Mouse (Mus musculus): Measurements from ENCODE around the gene Arg1. TPM values are rescaled to one million over a fixed set of nuclear protein-coding genes. Genes with fewer than 3 reads are reported as not detected.
A peak's percentile ranks its signal among the peaks of the same experiment; 100 is the strongest.

The Arg1 gene
- not detected in 2 replicates for polyA plus RNA-seq (2012; ENCODE audit: insufficient read depth, insufficient read length, missing spikeins)

DNA sequence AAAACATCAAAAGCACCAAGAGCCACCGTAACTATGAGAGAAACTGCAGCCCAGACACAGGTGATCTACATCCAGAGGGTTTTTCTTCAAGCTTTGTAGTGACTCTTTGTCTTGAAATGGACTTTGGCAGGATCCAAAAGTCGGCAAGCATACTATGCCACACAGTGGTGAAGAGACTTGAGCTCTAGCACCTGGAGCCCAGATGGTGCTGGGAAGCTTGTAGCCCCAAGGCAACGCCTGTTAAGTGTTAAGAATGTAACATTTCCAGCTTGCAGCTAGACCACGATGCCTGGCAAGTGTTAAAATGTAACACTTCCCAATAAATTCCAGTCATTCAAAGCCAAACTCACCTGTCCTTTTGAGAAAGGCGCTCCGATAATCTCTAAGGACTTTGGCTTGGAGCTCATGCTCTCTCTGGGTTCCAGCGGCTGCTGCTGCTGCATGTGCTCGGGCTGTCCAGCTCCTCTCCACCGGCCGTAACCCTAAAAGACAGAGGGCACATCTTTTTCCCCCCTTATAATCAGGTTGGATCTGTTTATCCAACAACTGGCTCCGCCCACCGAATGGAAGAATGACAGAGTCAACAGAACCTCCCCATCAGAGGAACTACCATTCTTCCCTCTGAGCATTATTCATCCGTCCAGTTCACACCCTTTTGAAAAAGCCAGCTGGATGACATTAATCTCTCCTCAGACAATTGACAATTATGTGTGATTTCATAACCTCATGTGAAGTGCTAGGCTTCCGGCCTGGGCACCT, at the start of gene Arg1:
TSS of gene Arg1 (minus strand) at position 523 of the 759 bp plus-strand sequence.
- H3K27ac ChIP-seq (ENCODE audit: insufficient read depth, low read depth, low read length) = peak within 1 kb of the TSS; percentile 81
- TF ChIP-seq POLR2A (IDR thresholded peaks at IDR 0.05; ENCODE audit: borderline replicate concordance, low read depth, low read length) (no peak), CTCF (IDR thresholded peaks at IDR 0.05; ENCODE audit: low read depth, low read length) (no peak)
- peak within 1 kb of the TSS; percentile 48 for H3K4me3 ChIP-seq (ENCODE audit: insufficient read depth, low read length)
- peaks cover 39% of the 10 kb centered on the region for H3K4me1 ChIP-seq (ENCODE audit: control insufficient read depth, insufficient read depth, low read length)

DNA sequence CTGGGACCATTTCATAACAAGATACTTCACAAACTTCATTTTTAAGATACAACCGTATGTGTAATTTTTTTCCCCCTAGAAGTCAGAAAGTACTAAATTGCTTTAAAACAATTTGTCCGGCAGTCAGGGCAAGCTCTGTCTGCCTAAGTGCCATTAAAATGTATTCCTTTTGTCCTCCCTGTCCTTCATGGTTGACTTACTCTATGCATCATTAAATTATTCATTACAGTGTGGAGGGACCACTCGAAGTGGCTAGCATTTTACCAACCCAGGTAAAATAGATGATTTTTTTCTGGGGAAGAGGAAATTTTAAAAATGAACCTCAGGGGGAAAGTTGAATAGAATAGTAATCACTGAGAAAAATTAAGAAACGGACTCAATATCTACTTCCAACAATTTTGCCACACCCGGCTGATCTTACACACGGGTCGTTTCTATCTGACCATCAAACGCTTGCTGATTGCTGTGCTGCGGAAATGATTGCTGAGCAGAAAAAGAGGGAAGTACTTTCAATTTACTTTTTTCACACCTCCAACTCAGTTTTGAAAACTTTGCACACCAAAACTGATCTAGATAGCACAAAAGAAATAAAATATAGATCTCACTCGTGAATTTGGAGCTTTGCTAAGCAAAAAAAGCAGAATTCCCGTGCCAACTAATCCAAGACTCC, 46.7 kb upstream of the Arg1 start:
- H3K27ac ChIP-seq (ENCODE audit: insufficient read depth, low read depth, low read length) = no peak overlapping the region
- no peak overlapping the region for H3K4me3 ChIP-seq (ENCODE audit: insufficient read depth, low read length)
- no peak for TF ChIP-seq POLR2A (IDR thresholded peaks at IDR 0.05; ENCODE audit: borderline replicate concordance, low read depth, low read length)
- TF ChIP-seq CTCF (IDR thresholded peaks at IDR 0.05; ENCODE audit: low read depth, low read length) = no peak
- H3K4me1 ChIP-seq (ENCODE audit: control insufficient read depth, insufficient read depth, low read length) = no peaks in the 10 kb centered on the region

DNA sequence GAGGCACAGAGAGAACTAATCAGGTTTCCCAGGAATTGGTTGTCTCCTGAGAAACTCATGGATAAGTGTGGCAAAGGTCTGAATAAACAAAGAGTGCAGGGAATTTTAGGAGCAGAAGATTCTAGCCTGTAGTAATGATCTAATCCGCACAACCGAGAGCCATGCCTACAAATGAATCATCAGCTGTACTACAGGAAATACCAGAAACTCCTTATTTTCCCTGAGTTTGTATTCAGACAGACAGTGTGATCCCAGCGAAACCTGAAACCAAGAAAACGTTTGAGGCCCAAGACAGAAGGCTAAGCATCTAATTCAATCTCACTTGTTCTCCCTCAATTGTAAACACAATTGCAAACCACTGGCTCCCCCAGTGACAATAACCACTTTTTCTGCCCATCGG, 46.1 kb upstream of the Arg1 start:
- Histone ChIP-seq H3K4me1 (ENCODE audit: control insufficient read depth, insufficient read depth, low read length) (no peaks in the 10 kb centered on the region), H3K27ac (ENCODE audit: insufficient read depth, low read depth, low read length) (no peak overlapping the region), H3K4me3 (ENCODE audit: insufficient read depth, low read length) (no peak overlapping the region)
- TF ChIP-seq POLR2A (IDR thresholded peaks at IDR 0.05; ENCODE audit: borderline replicate concordance, low read depth, low read length) (no peak), CTCF (IDR thresholded peaks at IDR 0.05; ENCODE audit: low read depth, low read length) (no peak)

DNA sequence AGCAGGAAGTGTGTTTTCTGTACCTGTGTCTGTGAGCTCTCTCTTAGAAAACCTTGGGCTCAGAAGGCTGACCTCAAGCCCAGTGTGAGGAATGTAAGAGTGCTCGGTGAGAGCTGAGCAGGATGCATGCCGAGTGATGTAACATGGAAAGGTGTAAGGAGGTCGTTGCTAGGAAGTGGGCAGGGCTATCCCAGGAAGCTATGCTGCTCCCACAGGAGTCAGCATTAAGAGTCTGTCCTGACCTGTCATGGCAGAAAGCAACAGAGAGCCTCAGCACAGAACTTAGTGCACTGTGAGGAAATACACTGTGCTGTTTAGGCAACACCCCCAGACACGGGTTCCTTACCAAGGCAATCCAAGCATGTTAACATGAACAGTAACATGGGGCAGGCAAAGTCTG, 45.6 kb upstream of the Arg1 start:
- Histone ChIP-seq H3K4me1 (ENCODE audit: control insufficient read depth, insufficient read depth, low read length) (no peaks in the 10 kb centered on the region), H3K27ac (ENCODE audit: insufficient read depth, low read depth, low read length) (no peak overlapping the region), H3K4me3 (ENCODE audit: insufficient read depth, low read length) (no peak overlapping the region)
- TF ChIP-seq CTCF (IDR thresholded peaks at IDR 0.05; ENCODE audit: low read depth, low read length) = no peak
- TF ChIP-seq POLR2A (IDR thresholded peaks at IDR 0.05; ENCODE audit: borderline replicate concordance, low read depth, low read length) = no peak

DNA sequence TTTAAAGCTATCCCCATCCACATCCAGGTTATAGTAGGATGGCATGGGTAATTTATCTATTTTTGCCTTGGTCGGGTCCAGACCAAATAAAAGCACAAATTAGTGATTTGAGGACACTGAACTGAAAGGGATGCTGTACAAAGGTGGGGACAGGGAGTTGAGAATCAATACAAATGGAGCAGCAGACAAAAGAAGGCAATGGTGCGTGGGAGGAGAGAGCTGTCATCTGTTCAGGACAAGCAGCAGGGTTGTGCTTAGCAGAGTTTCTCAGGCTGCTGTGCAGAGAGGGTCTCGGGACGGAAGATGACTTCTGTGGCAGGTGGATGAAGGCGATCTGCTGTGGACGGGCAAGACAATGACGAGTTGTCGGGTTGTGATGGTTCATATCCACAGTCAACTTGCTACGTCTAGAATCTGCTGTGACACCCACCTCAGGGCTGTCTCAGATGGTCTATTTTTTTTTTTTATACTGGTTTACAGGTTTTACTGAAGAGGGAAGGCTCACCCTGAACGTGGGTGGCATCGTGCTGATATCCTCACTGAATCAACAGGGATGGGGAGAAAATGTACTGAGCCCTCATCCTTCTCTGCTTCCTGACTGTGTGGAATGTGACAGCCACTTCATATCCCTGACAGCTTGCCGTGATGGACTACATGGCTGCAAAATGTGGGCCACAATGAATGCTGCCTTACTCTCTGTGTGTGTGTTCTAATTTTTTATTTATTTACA, 38.7 kb upstream of the Arg1 start:
- TF ChIP-seq POLR2A (IDR thresholded peaks at IDR 0.05; ENCODE audit: borderline replicate concordance, low read depth, low read length) (no peak), CTCF (IDR thresholded peaks at IDR 0.05; ENCODE audit: low read depth, low read length) (no peak)
- Histone ChIP-seq H3K27ac (ENCODE audit: insufficient read depth, low read depth, low read length) (no peak overlapping the region), H3K4me3 (ENCODE audit: insufficient read depth, low read length) (no peak overlapping the region), H3K4me1 (ENCODE audit: control insufficient read depth, insufficient read depth, low read length) (no peaks in the 10 kb centered on the region)

DNA sequence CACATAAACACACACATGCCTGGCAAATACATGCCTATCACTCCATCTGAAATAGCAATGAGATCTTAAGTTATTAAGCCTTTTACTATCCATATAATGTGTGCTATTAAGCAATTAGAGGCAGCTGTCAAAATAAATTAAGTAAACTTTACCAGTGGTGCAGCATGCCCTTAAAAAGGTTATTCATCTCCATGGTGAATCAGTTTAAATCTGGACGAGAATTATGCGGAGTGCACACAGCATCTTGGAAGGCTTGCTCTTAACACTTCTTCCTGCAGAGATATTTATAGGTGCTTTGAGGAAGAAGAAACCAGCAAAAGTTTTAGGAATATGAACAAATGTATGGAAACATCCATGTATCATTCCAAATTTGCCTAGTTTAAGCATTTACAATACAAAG, 34.6 kb upstream of the Arg1 start:
- no peaks in the 10 kb centered on the region for H3K4me1 ChIP-seq (ENCODE audit: control insufficient read depth, insufficient read depth, low read length)
- H3K27ac ChIP-seq (ENCODE audit: insufficient read depth, low read depth, low read length) = no peak overlapping the region
- TF ChIP-seq CTCF (IDR thresholded peaks at IDR 0.05; ENCODE audit: low read depth, low read length) (no peak), POLR2A (IDR thresholded peaks at IDR 0.05; ENCODE audit: borderline replicate concordance, low read depth, low read length) (no peak)
- no peak overlapping the region for H3K4me3 ChIP-seq (ENCODE audit: insufficient read depth, low read length)

DNA sequence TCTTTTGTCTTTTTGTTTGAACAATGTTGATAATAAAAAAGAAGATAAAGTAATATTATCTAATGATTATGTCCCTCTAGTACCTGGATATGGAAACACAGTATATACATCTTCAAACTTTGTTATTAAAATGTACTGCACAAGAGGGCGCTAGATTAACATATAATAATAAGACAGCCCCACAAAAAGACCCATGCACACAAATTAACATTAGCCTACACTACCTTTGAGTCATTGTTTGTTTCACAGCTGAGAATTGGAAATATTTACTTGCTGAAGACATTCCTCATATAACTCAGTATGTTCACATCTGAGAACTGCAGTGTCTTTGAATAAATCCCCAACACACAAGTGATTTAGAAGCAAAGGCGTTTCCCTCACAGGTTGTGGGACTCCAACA, 33.8 kb upstream of the Arg1 start:
- no peak overlapping the region for H3K27ac ChIP-seq (ENCODE audit: insufficient read depth, low read depth, low read length)
- no peaks in the 10 kb centered on the region for H3K4me1 ChIP-seq (ENCODE audit: control insufficient read depth, insufficient read depth, low read length)
- H3K4me3 ChIP-seq (ENCODE audit: insufficient read depth, low read length) = no peak overlapping the region
- TF ChIP-seq POLR2A (IDR thresholded peaks at IDR 0.05; ENCODE audit: borderline replicate concordance, low read depth, low read length) = no peak
- no peak for TF ChIP-seq CTCF (IDR thresholded peaks at IDR 0.05; ENCODE audit: low read depth, low read length)

DNA sequence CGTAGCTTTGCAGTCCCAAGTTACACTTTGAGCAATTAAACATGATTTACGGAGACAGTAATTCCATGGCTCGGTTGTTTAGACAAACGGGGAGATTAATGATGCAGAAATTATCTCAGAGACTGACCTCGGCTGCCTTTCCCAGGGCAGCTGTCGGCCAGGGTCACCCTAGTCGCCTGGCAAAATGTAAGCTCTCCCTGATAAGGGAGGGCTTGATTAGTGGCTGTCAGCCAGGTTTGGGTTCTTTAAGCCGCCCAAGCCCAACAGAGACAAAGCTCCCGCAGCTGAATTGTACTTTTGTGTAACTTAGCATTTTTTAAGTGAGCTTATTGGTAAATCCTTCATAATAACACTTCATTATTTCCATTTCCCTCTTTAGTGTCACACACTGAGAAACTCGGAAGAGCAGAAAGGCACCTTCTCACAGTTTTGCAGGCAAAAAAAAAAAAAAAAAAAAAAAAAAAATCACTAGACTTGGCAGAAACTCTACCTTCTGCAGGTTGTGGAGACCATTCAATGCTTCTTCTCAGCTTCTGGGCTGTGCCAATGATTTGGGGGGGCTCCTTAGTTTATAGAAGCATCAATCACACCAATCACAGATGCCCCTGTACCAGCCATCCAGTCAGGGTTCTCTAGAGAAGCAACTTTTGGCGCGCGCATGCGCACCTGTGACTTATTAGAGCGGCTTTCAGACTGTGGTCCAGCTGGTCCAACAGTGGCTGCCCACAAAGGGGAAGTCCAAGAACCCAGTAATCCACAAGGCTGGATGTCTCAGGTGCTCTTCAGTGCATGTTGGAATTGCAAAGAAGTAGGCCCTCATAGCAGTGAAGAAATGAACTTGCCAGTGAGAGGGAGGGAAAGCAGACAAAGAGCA, 32.0 kb upstream of the Arg1 start:
- no peaks in the 10 kb centered on the region for H3K4me1 ChIP-seq (ENCODE audit: control insufficient read depth, insufficient read depth, low read length)
- no peak for TF ChIP-seq CTCF (IDR thresholded peaks at IDR 0.05; ENCODE audit: low read depth, low read length)
- no peak for TF ChIP-seq POLR2A (IDR thresholded peaks at IDR 0.05; ENCODE audit: borderline replicate concordance, low read depth, low read length)
- H3K27ac ChIP-seq (ENCODE audit: insufficient read depth, low read depth, low read length) = no peak overlapping the region
- no peak overlapping the region for H3K4me3 ChIP-seq (ENCODE audit: insufficient read depth, low read length)
